Mouse (Mus musculus): Measurements from ENCODE around the gene Farp1.

- TF ChIP-seq CTCF (IDR thresholded peaks at IDR 0.05) (no peak), EP300 (IDR thresholded peaks at IDR 0.05; ENCODE audit: insufficient read depth, low read depth, low read length) (no peak)
These were observed 68.5 kb downstream of the Farp1 start for GRCm38 (mm10) chr14:121103459-121103858.

Data from heart, adult 2 months (tissue).